Mouse (Mus musculus): ENCODE measurements around the gene Rbfox3. TPM values are rescaled to one million over a fixed set of nuclear protein-coding genes. Genes with fewer than 3 reads are reported as not detected.
"Not testable (repeated sequence)": the region's sequence is repeated elsewhere in the genome, so short reads cannot be mapped to it uniquely, and the experiment has no call there.

The Rbfox3 gene
- polyA plus RNA-seq, 1 experiment from 2014 or later, result 1.2 TPM

GRCm38 (mm10) chr11:118788091-118788490 is 123.3 kb downstream of the Rbfox3 start:
- H3K4me2 ChIP-seq (replicated peaks; ENCODE audit: low read depth), result no peak overlapping the region
- ATAC-seq, result no peak
- H3K27ac ChIP-seq (ENCODE audit: low read depth, low read length), result no peak overlapping the region
- no peak for TF ChIP-seq CTCF (IDR thresholded peaks at IDR 0.05; ENCODE audit: low read depth)
- H3K9me3 ChIP-seq (ENCODE audit: control insufficient read depth), result no peaks in the 10 kb centered on the region
- no peak overlapping the region for H3K9ac ChIP-seq (ENCODE audit: low read depth, low read length)
- H3K4me1 ChIP-seq (replicated peaks; ENCODE audit: control insufficient read depth, insufficient read depth, low read length), result no peaks in the 10 kb centered on the region
- no peaks in the 10 kb centered on the region for H3K36me3 ChIP-seq (ENCODE audit: control insufficient read depth, insufficient read depth)
- no peaks in the 10 kb centered on the region for H3K27me3 ChIP-seq (replicated peaks; ENCODE audit: control insufficient read depth, insufficient read depth, low read length)
- H3K4me3 ChIP-seq (ENCODE audit: low read depth, low read length), result no peak overlapping the region
- 88% methylated on average over 1 of the region's 1 CpGs for WGBS

GRCm38 (mm10) chr11:118782677-118783076 is 128.7 kb downstream of the Rbfox3 start:
- no peak overlapping the region for H3K4me2 ChIP-seq (replicated peaks; ENCODE audit: low read depth)
- 87% methylated on average over 5 of the region's 5 CpGs for WGBS
- no peaks in the 10 kb centered on the region for H3K36me3 ChIP-seq (ENCODE audit: control insufficient read depth, insufficient read depth)
- H3K27ac ChIP-seq (ENCODE audit: low read depth, low read length), result no peak overlapping the region
- no peaks in the 10 kb centered on the region for H3K4me1 ChIP-seq (replicated peaks; ENCODE audit: control insufficient read depth, insufficient read depth, low read length)
- no peak for ATAC-seq
- H3K4me3 ChIP-seq (ENCODE audit: low read depth, low read length), result no peak overlapping the region
- no peaks in the 10 kb centered on the region for H3K9me3 ChIP-seq (ENCODE audit: control insufficient read depth)
- no peak for TF ChIP-seq CTCF (IDR thresholded peaks at IDR 0.05; ENCODE audit: low read depth)
- no peak overlapping the region for H3K9ac ChIP-seq (ENCODE audit: low read depth, low read length)
- no peaks in the 10 kb centered on the region for H3K27me3 ChIP-seq (replicated peaks; ENCODE audit: control insufficient read depth, insufficient read depth, low read length)

GRCm38 (mm10) chr11:118775753-118776152 is 135.6 kb downstream of the Rbfox3 start:
- no peaks in the 10 kb centered on the region for H3K4me1 ChIP-seq (replicated peaks; ENCODE audit: control insufficient read depth, insufficient read depth, low read length)
- ATAC-seq, result no peak
- no peak overlapping the region for H3K4me2 ChIP-seq (replicated peaks; ENCODE audit: low read depth)
- TF ChIP-seq CTCF (IDR thresholded peaks at IDR 0.05; ENCODE audit: low read depth), result peak; percentile 79
- no peaks in the 10 kb centered on the region for H3K27me3 ChIP-seq (replicated peaks; ENCODE audit: control insufficient read depth, insufficient read depth, low read length)
- WGBS, result 12% methylated on average over 3 of the region's 3 CpGs
- H3K9ac ChIP-seq (ENCODE audit: low read depth, low read length), result no peak overlapping the region
- H3K9me3 ChIP-seq (ENCODE audit: control insufficient read depth), result no peaks in the 10 kb centered on the region
- H3K36me3 ChIP-seq (ENCODE audit: control insufficient read depth, insufficient read depth), result no peaks in the 10 kb centered on the region
- H3K4me3 ChIP-seq (ENCODE audit: low read depth, low read length), result no peak overlapping the region
- no peak overlapping the region for H3K27ac ChIP-seq (ENCODE audit: low read depth, low read length)

GRCm38 (mm10) chr11:118774777-118775176 is 136.6 kb downstream of the Rbfox3 start:
- not testable (repeated sequence) for H3K4me1 ChIP-seq (replicated peaks; ENCODE audit: control insufficient read depth, insufficient read depth, low read length); H3K9ac ChIP-seq (ENCODE audit: low read depth, low read length); H3K27ac ChIP-seq (ENCODE audit: low read depth, low read length); ATAC-seq; H3K4me3 ChIP-seq (ENCODE audit: low read depth, low read length); H3K27me3 ChIP-seq (replicated peaks; ENCODE audit: control insufficient read depth, insufficient read depth, low read length); H3K9me3 ChIP-seq (ENCODE audit: control insufficient read depth); H3K4me2 ChIP-seq (replicated peaks; ENCODE audit: low read depth); H3K36me3 ChIP-seq (ENCODE audit: control insufficient read depth, insufficient read depth)
- WGBS, result 73% methylated on average over 2 of the region's 2 CpGs

GRCm38 (mm10) chr11:118773076-118773583 is 138.3 kb downstream of the Rbfox3 start:
- TF ChIP-seq CTCF (IDR thresholded peaks at IDR 0.05; ENCODE audit: low read depth), result no peak
- 49% methylated on average over 12 of the region's 12 CpGs for WGBS
- Histone ChIP-seq H3K4me2 (replicated peaks; ENCODE audit: low read depth) (no peak overlapping the region), H3K36me3 (ENCODE audit: control insufficient read depth, insufficient read depth) (no peaks in the 10 kb centered on the region), H3K9me3 (ENCODE audit: control insufficient read depth) (no peaks in the 10 kb centered on the region), H3K4me1 (replicated peaks; ENCODE audit: control insufficient read depth, insufficient read depth, low read length) (no peaks in the 10 kb centered on the region), H3K9ac (ENCODE audit: low read depth, low read length) (no peak overlapping the region), H3K27me3 (replicated peaks; ENCODE audit: control insufficient read depth, insufficient read depth, low read length) (no peaks in the 10 kb centered on the region), H3K27ac (ENCODE audit: low read depth, low read length) (no peak overlapping the region), H3K4me3 (ENCODE audit: low read depth, low read length) (no peak overlapping the region)
- ATAC-seq, result no peak

- Histone ChIP-seq H3K4me1 (replicated peaks; ENCODE audit: control insufficient read depth, insufficient read depth, low read length) (no peaks in the 10 kb centered on the region), H3K9ac (ENCODE audit: low read depth, low read length) (no peak overlapping the region)
- WGBS, result 85% methylated on average over 4 of the region's 4 CpGs
Measured at GRCm38 (mm10) chr11:118771358-118771757, 140.0 kb downstream of the Rbfox3 start.

GRCm38 (mm10) chr11:118770789-118771188 is 140.6 kb downstream of the Rbfox3 start:
- ATAC-seq, result no peak
- Histone ChIP-seq H3K4me3 (ENCODE audit: low read depth, low read length) (no peak overlapping the region), H3K9me3 (ENCODE audit: control insufficient read depth) (no peaks in the 10 kb centered on the region), H3K9ac (ENCODE audit: low read depth, low read length) (no peak overlapping the region), H3K4me2 (replicated peaks; ENCODE audit: low read depth) (no peak overlapping the region), H3K27me3 (replicated peaks; ENCODE audit: control insufficient read depth, insufficient read depth, low read length) (no peaks in the 10 kb centered on the region), H3K36me3 (ENCODE audit: control insufficient read depth, insufficient read depth) (no peaks in the 10 kb centered on the region), H3K4me1 (replicated peaks; ENCODE audit: control insufficient read depth, insufficient read depth, low read length) (no peaks in the 10 kb centered on the region), H3K27ac (ENCODE audit: low read depth, low read length) (no peak overlapping the region)
- WGBS, result 93% methylated on average over 7 of the region's 7 CpGs
- no peak for TF ChIP-seq CTCF (IDR thresholded peaks at IDR 0.05; ENCODE audit: low read depth)

More at GRCm38 (mm10) chr11:118771358-118771757, 140.0 kb downstream of the Rbfox3 start:
- Histone ChIP-seq H3K27ac (ENCODE audit: low read depth, low read length) (no peak overlapping the region), H3K27me3 (replicated peaks; ENCODE audit: control insufficient read depth, insufficient read depth, low read length) (no peaks in the 10 kb centered on the region), H3K36me3 (ENCODE audit: control insufficient read depth, insufficient read depth) (no peaks in the 10 kb centered on the region), H3K9me3 (ENCODE audit: control insufficient read depth) (no peaks in the 10 kb centered on the region), H3K4me3 (ENCODE audit: low read depth, low read length) (no peak overlapping the region), H3K4me2 (replicated peaks; ENCODE audit: low read depth) (no peak overlapping the region)
- TF ChIP-seq CTCF (IDR thresholded peaks at IDR 0.05; ENCODE audit: low read depth), result no peak
- ATAC-seq, result no peak

Data from intestine, postnatal 0 days (tissue).